In the genomic region with DNA sequence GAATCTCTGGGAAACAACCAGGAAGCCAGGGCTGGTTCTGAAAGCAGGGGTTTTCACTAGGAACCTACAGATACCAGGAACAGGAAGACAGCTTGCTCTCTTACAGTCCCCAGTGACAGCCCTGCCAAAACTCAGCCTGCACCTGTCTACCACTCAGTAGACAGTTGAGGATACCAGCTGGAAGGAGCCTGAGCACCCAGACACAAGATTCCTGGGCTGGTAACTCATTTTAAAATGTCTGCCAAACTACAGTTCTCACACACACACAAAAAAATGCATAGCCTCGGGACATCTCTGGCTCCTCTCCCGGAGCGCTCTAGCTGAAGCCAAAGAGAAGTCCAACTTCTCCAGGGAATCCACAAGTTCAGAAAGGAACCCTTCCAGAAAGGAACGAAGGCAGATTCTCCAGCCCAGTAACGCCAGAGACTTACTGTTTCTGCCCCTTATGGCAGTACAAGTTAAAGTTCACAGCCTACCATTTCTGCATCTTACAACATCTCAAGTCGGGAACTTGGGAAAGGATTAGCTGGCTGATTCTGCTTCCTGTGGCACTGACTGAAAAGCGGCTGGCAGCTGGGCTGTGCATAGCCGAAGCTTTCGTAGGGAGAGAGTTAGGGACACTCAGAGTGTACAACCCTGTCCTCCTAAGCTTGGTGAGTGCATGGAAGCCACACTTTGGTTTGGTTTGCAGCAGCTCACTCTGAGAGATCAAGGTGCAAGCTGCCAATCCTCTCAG, we compare ENCODE assay signal across 8 mouse cellular contexts. TPM values are rescaled to one million over a fixed set of nuclear protein-coding genes. Genes with fewer than 3 reads are reported as not detected.
A peak's percentile ranks its signal among the peaks of the same experiment; 100 is the strongest.
DNase-seq lines count a peak whose midpoint lies in the region; ATAC-seq and TF ChIP-seq lines count a peak whose summit lies in the region.

No protein-coding gene starts in this region.

- H3K9ac ChIP-seq in forebrain, embryonic 16.5 days (replicated peaks; ENCODE audit: low read depth, low read length), result 0 out of 2 replicates have a peak overlapping the region, but pooled peaks have one; percentile 2
- no peak overlapping the region for H3K9ac ChIP-seq in hindbrain, embryonic 11.5 days (ENCODE audit: low read depth, low read length)
- H3K9ac ChIP-seq in neural tube, embryonic 13.5 days, result no peak overlapping the region

- no peak overlapping the region for H3K4me3 ChIP-seq in forebrain, embryonic 16.5 days (replicated peaks; ENCODE audit: low read length)
- no peak overlapping the region for H3K4me3 ChIP-seq in hindbrain, embryonic 11.5 days (ENCODE audit: low read depth, low read length)
- no peak overlapping the region for H3K4me3 ChIP-seq in left cerebral cortex, adult 2 months
- no peak overlapping the region for H3K4me3 ChIP-seq in neural tube, embryonic 13.5 days

- intact Hi-C loops in left cerebral cortex, adult 2 months (cut with DNase I), result loop anchor here (1.0 to 2.0 kb wide), 2 partner anchors 20 to 24 kb away; partner anchors contain the start of gene Lamc1

- H3K27me3 ChIP-seq in forebrain, embryonic 16.5 days (replicated peaks; ENCODE audit: control insufficient read depth, insufficient read depth, low read length), result no peaks in the 10 kb centered on the region
- H3K27me3 ChIP-seq in hindbrain, embryonic 11.5 days (ENCODE audit: control insufficient read depth, insufficient read depth, low read length), result no peaks in the 10 kb centered on the region
- H3K27me3 ChIP-seq in neural tube, embryonic 13.5 days, result no peaks in the 10 kb centered on the region

- 39% methylated on average over 9 of the region's 9 CpGs for WGBS in forebrain, embryonic 16.5 days
- 77% methylated on average over 9 of the region's 9 CpGs for WGBS in hindbrain, embryonic 11.5 days
- WGBS in neural tube, embryonic 13.5 days, result 67% methylated on average over 9 of the region's 9 CpGs

- H3K27ac ChIP-seq in forebrain, embryonic 16.5 days (ENCODE audit: low read length), result peak overlapping the region; percentile 64
- H3K27ac ChIP-seq in hindbrain, embryonic 11.5 days (ENCODE audit: low read depth, low read length), result 0 out of 2 replicates have a peak overlapping the region, but pooled peaks have one; percentile 1
- peak overlapping the region; percentile 77 for H3K27ac ChIP-seq in left cerebral cortex, adult 2 months
- peak overlapping the region; percentile 67 for H3K27ac ChIP-seq in neural tube, embryonic 13.5 days (replicated peaks)

- no peaks in the 10 kb centered on the region for H3K9me3 ChIP-seq in forebrain, embryonic 16.5 days (ENCODE audit: control insufficient read depth, low read length)
- no peaks in the 10 kb centered on the region for H3K9me3 ChIP-seq in hindbrain, embryonic 11.5 days (ENCODE audit: control insufficient read depth, low read length)
- no peaks in the 10 kb centered on the region for H3K9me3 ChIP-seq in neural tube, embryonic 13.5 days

- TF ChIP-seq CTCF in left cerebral cortex, adult 2 months (IDR thresholded peaks at IDR 0.05), result no peak

- peak; percentile 40 for DNase-seq in A20 (ENCODE audit: low read depth, low spot score)
- DNase-seq in R1 (ENCODE audit: low read depth, low spot score), result peak; percentile 45
- no peak for DNase-seq in hindbrain, embryonic 11.5 days (ENCODE audit: low spot score)
- DNase-seq in left cerebral cortex, adult 2 months (ENCODE audit: extremely low spot score in 1 of 2, low spot score in 2 of 2), result peak in 1 of 2 experiments; percentile 33
- no peak for DNase-seq in yolk sac, embryonic 10.5 days (ENCODE audit: low spot score)
- DNase-seq in testis, postnatal 10 days (ENCODE audit: low spot score), result no peak

- ATAC-seq in forebrain, embryonic 16.5 days, result peak; percentile 87
- no peak for ATAC-seq in hindbrain, embryonic 11.5 days (ENCODE audit: low FRiP score)
- ATAC-seq in neural tube, embryonic 13.5 days (ENCODE audit: low read depth), result peak; percentile 47; the same call in 1 of the 2 replicates

- H3K4me2 ChIP-seq in forebrain, embryonic 16.5 days (ENCODE audit: low read length), result peak overlapping the region; percentile 25; the same call in 1 of the 2 replicates
- H3K4me2 ChIP-seq in hindbrain, embryonic 11.5 days (replicated peaks; ENCODE audit: low read depth, low read length), result no peak overlapping the region
- no peak overlapping the region for H3K4me2 ChIP-seq in neural tube, embryonic 13.5 days

- H3K36me3 ChIP-seq in forebrain, embryonic 16.5 days (ENCODE audit: control insufficient read depth, insufficient read depth), result no peaks in the 10 kb centered on the region
- H3K36me3 ChIP-seq in hindbrain, embryonic 11.5 days (ENCODE audit: control insufficient read depth, insufficient read depth, low read length), result no peaks in the 10 kb centered on the region
- no peaks in the 10 kb centered on the region for H3K36me3 ChIP-seq in neural tube, embryonic 13.5 days

- H3K4me1 ChIP-seq in forebrain, embryonic 16.5 days (replicated peaks; ENCODE audit: control insufficient read depth, insufficient read depth, low read length), result peaks cover 22% of the 10 kb centered on the region
- no peaks in the 10 kb centered on the region for H3K4me1 ChIP-seq in hindbrain, embryonic 11.5 days (replicated peaks; ENCODE audit: control insufficient read depth, insufficient read depth, low read length)
- H3K4me1 ChIP-seq in neural tube, embryonic 13.5 days (replicated peaks), result peaks cover 24% of the 10 kb centered on the region

RNA-seq across cellular contexts. Expression of gene Lamc1, which starts 24.2 kb away (rescaled TPM):
- 14.4 and 18.5 TPM in 2 replicates for polyA plus RNA-seq in forebrain, embryonic 16.5 days (2015; fragmentation: Nextera tagmentation; extraction: Ambion mirVana)
- polyA plus RNA-seq in hindbrain, embryonic 11.5 days (2014; fragmentation: Nextera tagmentation; extraction: Ambion mirVana), result 25.3 and 28.4 TPM in 2 replicates
- total RNA-seq in left cerebral cortex, adult 2 months (2021), result 10 to 100 TPM; 22.0 to 26.4 TPM
- 25.8 and 27.7 TPM in 2 replicates for polyA plus RNA-seq in neural tube, embryonic 13.5 days (2015; fragmentation: Nextera tagmentation; extraction: Ambion mirVana)

Comparison
In these comparisons a context has a peak if more than half of its experiments do, and no peak if none do; other contexts are left out.
1. DNase-seq: peak in A20 (single experiment) and R1 (single experiment); none in hindbrain, embryonic 11.5 days (single experiment), yolk sac, embryonic 10.5 days (single experiment) and testis, postnatal 10 days (single experiment).
2. H3K27ac ChIP-seq: peak in every context shown above with its lines; median percentile 77 in left cerebral cortex, adult 2 months; 67 in neural tube, embryonic 13.5 days; 64 in forebrain, embryonic 16.5 days; 1 in hindbrain, embryonic 11.5 days.